Mouse (Mus musculus) cerebellum, adult 18-20 months (tissue): ENCODE measurements at regions not wholly inside any gene's neighbourhood (a gene's known extent, or its start where the extent isn't known, plus 50 kb on each side); places are given as distances from the start of the nearest gene placed in this dataset.

ENCODE experiments used
- DNase-seq, 2 experiments: peaks; one replicate each; pipeline ENCODE4 v3.0.0; 2021

DNA sequence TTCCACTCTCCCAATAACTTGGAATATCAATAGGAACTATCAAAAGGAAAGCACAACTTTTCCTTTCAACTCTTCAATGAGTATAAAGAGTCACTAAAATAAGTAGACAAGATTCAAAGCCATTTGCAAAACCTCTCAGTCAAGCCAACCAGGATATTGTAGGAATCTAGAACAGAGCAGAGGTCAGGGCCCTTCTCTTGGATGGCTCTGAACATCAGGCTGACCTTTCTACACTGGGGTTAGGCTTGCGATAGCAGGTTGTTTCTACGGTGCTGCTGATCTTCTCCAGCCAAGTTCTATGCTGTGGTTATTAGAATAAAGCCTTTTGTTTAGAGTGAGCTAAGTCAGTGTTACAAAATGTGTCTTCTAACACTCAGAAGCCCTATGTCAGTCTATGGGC, 658.6 kb downstream of the Ofcc1 start:
- DNase-seq = no peak

DNA sequence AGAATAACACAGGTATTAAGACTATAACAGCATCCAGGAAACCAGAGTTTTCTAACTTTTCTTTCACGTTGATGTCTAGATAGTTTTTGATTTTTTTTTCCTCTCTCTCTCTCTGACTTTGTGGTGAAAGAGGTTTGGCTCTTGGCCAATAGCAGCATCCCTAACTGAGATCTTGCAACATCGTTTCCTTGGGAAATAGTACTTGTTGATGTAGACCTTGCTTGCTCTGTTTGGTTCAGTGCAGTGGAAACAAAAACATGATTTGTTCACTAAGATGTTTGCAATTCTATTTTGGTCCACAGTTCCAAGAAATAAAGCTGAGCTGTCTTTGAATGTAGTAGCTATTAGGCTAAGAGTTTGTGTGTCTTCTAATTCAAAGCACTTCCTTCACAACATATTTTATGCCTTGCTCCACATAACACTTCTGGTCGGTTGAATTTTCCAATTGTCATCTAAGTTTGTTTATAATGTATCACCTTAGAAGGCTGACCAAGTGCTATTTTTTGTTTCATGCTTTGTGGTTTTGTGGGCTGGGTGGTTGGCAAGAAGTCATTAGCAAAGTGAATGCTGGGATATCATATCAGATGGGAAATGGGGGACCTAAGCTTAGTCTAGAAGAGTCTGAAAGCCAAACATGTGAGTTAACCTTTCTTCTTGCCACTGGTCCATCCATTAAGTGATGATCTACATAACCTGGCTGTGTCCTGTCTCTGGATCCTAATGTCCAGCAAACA, 669.8 kb downstream of the Ofcc1 start:
- DNase-seq = no peak

DNA sequence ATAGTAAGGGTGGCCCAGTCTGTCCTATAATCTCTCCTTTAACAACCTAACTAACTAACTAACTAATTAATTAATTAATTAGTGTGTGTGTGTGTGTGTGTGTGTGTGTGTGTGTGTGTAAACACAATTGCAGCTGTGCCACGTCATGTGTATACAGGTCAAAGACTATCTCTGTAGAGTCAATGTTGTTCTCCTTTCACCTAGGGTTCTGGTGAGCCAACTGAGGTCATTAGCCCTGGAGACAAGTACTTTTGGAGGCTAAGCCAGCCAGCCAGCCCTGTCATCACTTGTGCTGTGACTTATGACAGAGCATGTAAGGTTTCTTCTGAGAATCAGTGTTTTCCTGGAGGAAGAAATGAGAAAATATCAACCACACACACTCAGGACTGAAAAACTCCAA, 696.7 kb downstream of the Ofcc1 start:
- no peak for DNase-seq

DNA sequence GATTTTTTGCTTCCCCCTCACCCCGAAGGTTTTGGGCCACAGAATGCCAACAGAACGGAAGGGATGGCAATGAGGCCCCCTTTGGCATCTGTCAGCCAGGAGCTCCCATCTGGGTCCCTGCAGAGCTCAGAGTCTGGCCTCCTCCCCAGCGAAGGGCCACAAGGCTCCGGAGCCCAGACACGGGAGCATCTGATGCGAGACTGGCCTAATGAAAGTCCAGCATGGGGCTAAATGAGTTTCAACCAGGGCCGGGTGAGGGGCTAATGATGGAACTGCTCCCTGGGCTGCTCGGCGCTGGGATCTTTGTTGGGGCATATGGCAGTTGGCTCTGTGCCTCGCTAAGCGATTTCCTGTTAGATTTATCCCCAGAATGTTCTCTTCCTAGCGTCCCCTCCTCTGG, 688.8 kb upstream of the Slc35b3 start:
- peak; percentile 7 to 9 for DNase-seq

DNA sequence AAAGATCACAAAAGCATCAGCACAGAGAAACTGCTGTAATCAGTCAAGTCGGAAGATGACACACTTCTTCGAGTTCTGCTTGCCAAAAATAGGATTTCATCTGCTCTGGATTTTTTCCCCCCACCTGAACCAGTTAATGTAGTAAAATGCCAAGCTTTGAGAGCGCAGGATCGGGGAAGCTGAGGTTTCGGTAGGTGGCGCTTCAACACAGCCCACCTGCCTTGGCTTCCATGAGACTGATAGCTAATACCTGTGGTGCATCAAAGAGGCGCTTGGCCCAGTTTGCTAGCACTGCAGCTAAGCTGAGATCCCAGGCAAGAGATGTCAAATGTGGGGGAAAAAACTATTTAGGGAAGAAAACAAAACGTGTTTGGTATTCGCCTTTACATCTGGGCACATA, 686.7 kb upstream of the Slc35b3 start:
- peak; percentile 68 to 72 for DNase-seq

DNA sequence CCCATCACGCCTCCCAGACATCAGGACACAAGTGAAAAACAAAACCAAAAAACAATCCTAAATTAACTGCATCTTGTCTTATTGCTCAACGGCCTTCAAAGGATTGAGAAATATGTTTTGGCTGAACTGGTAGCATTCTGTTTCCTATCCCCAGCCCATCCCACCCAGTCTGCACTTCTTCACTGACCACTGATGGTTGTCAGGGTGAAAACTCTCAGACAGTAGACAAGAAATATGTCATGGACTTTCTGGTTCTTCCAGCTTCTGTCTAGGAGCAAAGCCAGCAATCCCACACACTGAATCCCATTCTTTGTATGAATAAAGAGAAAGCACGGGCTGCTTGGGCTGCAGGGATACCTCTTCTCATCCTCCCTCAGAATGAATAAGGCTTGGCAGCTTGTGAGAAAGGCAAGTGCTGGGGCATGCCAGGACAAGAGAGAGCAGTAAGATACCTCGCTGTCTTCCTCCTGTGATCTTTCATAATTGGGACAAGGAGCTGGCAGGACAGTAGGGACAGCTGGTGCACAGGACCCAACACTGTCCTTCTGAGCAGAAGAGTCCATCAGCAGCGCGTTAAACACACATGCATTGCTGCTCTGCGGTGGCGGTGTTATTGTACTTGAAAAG, 670.9 kb upstream of the Slc35b3 start:
- DNase-seq = peak; percentile 32 to 43
